Mouse (Mus musculus): ENCODE data around the gene Col17a1. TPM values are rescaled to one million over a fixed set of nuclear protein-coding genes. Genes with fewer than 3 reads are reported as not detected.

The Col17a1 gene
- polyA plus RNA-seq, 1 experiment from 2014 or later = 22.9 TPM

GRCm38 (mm10) chr19:47705080-47705771, 13.3 kb upstream of the Col17a1 start:
- no peaks in the 10 kb centered on the region for H3K36me3 ChIP-seq
- H3K27me3 ChIP-seq = no peaks in the 10 kb centered on the region
- 68% methylated on average over 13 of the region's 13 CpGs for WGBS
- H3K4me2 ChIP-seq = no peak overlapping the region
- no peak for ATAC-seq (ENCODE audit: insufficient number of reproducible peaks, insufficient read depth, low FRiP score, low TSS enrichment, low read depth)
- H3K4me3 ChIP-seq = no peak overlapping the region
- H3K4me1 ChIP-seq = no peaks in the 10 kb centered on the region
- H3K27ac ChIP-seq = no peak overlapping the region
- no peak overlapping the region for H3K9ac ChIP-seq
- H3K9me3 ChIP-seq = no peaks in the 10 kb centered on the region

- H3K4me2 ChIP-seq = no peak overlapping the region
- H3K4me3 ChIP-seq = no peak overlapping the region
- no peak overlapping the region for H3K27ac ChIP-seq
- H3K9ac ChIP-seq = no peak overlapping the region
- no peaks in the 10 kb centered on the region for H3K9me3 ChIP-seq
- no peaks in the 10 kb centered on the region for H3K27me3 ChIP-seq
- H3K4me1 ChIP-seq = peaks cover 7% of the 10 kb centered on the region
- no peaks in the 10 kb centered on the region for H3K36me3 ChIP-seq
- WGBS = 88% methylated on average over 8 of the region's 8 CpGs
- ATAC-seq (ENCODE audit: insufficient number of reproducible peaks, insufficient read depth, low FRiP score, low TSS enrichment, low read depth) = no peak
Measured at GRCm38 (mm10) chr19:47700509-47700908, 8.6 kb upstream of the Col17a1 start.

GRCm38 (mm10) chr19:47699743-47700142, 7.8 kb upstream of the Col17a1 start:
- Histone ChIP-seq H3K9ac (no peak overlapping the region), H3K4me2 (no peak overlapping the region), H3K27me3 (no peaks in the 10 kb centered on the region), H3K4me3 (no peak overlapping the region), H3K36me3 (no peaks in the 10 kb centered on the region), H3K27ac (no peak overlapping the region), H3K9me3 (no peaks in the 10 kb centered on the region), H3K4me1 (peaks cover 7% of the 10 kb centered on the region)
- 65% methylated on average over 9 of the region's 9 CpGs for WGBS
- no peak for ATAC-seq (ENCODE audit: insufficient number of reproducible peaks, insufficient read depth, low FRiP score, low TSS enrichment, low read depth)

- Histone ChIP-seq H3K4me2 (no peak overlapping the region), H3K36me3 (no peaks in the 10 kb centered on the region), H3K4me1 (peaks cover 7% of the 10 kb centered on the region), H3K27me3 (no peaks in the 10 kb centered on the region), H3K4me3 (no peak overlapping the region), H3K27ac (peak overlapping the region; percentile 11; the same call in 1 of the 2 replicates), H3K9me3 (no peaks in the 10 kb centered on the region), H3K9ac (no peak overlapping the region)
- ATAC-seq (ENCODE audit: insufficient number of reproducible peaks, insufficient read depth, low FRiP score, low TSS enrichment, low read depth) = no peak
- 49% methylated on average over 9 of the region's 9 CpGs for WGBS
Measured at GRCm38 (mm10) chr19:47698266-47698665, 6.4 kb upstream of the Col17a1 start.

- H3K4me2 ChIP-seq = no peak overlapping the region
- H3K4me3 ChIP-seq = no peak overlapping the region
- H3K9me3 ChIP-seq = no peaks in the 10 kb centered on the region
- no peaks in the 10 kb centered on the region for H3K36me3 ChIP-seq
- no peaks in the 10 kb centered on the region for H3K27me3 ChIP-seq
- 84% methylated on average over 11 of the region's 11 CpGs for WGBS
- no peak for ATAC-seq (ENCODE audit: insufficient number of reproducible peaks, insufficient read depth, low FRiP score, low TSS enrichment, low read depth)
- H3K9ac ChIP-seq = no peak overlapping the region
- H3K27ac ChIP-seq = no peak overlapping the region
- H3K4me1 ChIP-seq = peaks cover 7% of the 10 kb centered on the region
Measured at GRCm38 (mm10) chr19:47697067-47697466, 5.2 kb upstream of the Col17a1 start.

GRCm38 (mm10) chr19:47696411-47696810, 4.5 kb upstream of the Col17a1 start:
- 87% methylated on average over 8 of the region's 8 CpGs for WGBS
- no peaks in the 10 kb centered on the region for H3K9me3 ChIP-seq
- H3K9ac ChIP-seq = no peak overlapping the region
- ATAC-seq (ENCODE audit: insufficient number of reproducible peaks, insufficient read depth, low FRiP score, low TSS enrichment, low read depth) = no peak
- H3K27me3 ChIP-seq = no peaks in the 10 kb centered on the region
- no peak overlapping the region for H3K4me2 ChIP-seq
- H3K4me1 ChIP-seq = peaks cover 7% of the 10 kb centered on the region
- H3K4me3 ChIP-seq = no peak overlapping the region
- no peak overlapping the region for H3K27ac ChIP-seq
- no peaks in the 10 kb centered on the region for H3K36me3 ChIP-seq

GRCm38 (mm10) chr19:47695725-47696124, 3.8 kb upstream of the Col17a1 start:
- H3K27ac ChIP-seq = no peak overlapping the region
- no peak for ATAC-seq (ENCODE audit: insufficient number of reproducible peaks, insufficient read depth, low FRiP score, low TSS enrichment, low read depth)
- H3K27me3 ChIP-seq = no peaks in the 10 kb centered on the region
- no peak overlapping the region for H3K9ac ChIP-seq
- peaks cover 7% of the 10 kb centered on the region for H3K4me1 ChIP-seq
- no peak overlapping the region for H3K4me2 ChIP-seq
- no peaks in the 10 kb centered on the region for H3K9me3 ChIP-seq
- H3K36me3 ChIP-seq = no peaks in the 10 kb centered on the region
- no peak overlapping the region for H3K4me3 ChIP-seq
- 91% methylated on average over 6 of the region's 6 CpGs for WGBS

GRCm38 (mm10) chr19:47689592-47689991, 2.3 kb downstream of the Col17a1 start:
- ATAC-seq (ENCODE audit: insufficient number of reproducible peaks, insufficient read depth, low FRiP score, low TSS enrichment, low read depth) = no peak
- Histone ChIP-seq H3K9me3 (no peaks in the 10 kb centered on the region), H3K4me3 (no peak overlapping the region), H3K27me3 (no peaks in the 10 kb centered on the region), H3K4me2 (0 out of 2 replicates have a peak overlapping the region, but pooled peaks have one; percentile 32), H3K36me3 (no peaks in the 10 kb centered on the region), H3K27ac (no peak overlapping the region), H3K4me1 (no peaks in the 10 kb centered on the region), H3K9ac (no peak overlapping the region)
- WGBS = 87% methylated on average over 7 of the region's 7 CpGs

GRCm38 (mm10) chr19:47678675-47679074, 13.2 kb downstream of the Col17a1 start:
- no peaks in the 10 kb centered on the region for H3K9me3 ChIP-seq
- ATAC-seq (ENCODE audit: insufficient number of reproducible peaks, insufficient read depth, low FRiP score, low TSS enrichment, low read depth) = no peak

GRCm38 (mm10) chr19:47674419-47674818, 17.5 kb downstream of the Col17a1 start:
- no peaks in the 10 kb centered on the region for H3K36me3 ChIP-seq
- 41% methylated on average over 8 of the region's 8 CpGs for WGBS

More at GRCm38 (mm10) chr19:47678675-47679074, 13.2 kb downstream of the Col17a1 start:
- Histone ChIP-seq H3K4me3 (no peak overlapping the region), H3K27ac (no peak overlapping the region), H3K36me3 (no peaks in the 10 kb centered on the region), H3K27me3 (no peaks in the 10 kb centered on the region), H3K4me1 (peaks cover 14% of the 10 kb centered on the region), H3K4me2 (no peak overlapping the region), H3K9ac (no peak overlapping the region)
- WGBS = 74% methylated on average over 12 of the region's 12 CpGs

GRCm38 (mm10) chr19:47668399-47668798, 23.5 kb downstream of the Col17a1 start:
- Histone ChIP-seq H3K27me3 (no peaks in the 10 kb centered on the region), H3K27ac (no peak overlapping the region), H3K4me3 (no peak overlapping the region), H3K9ac (no peak overlapping the region), H3K4me1 (peaks cover 14% of the 10 kb centered on the region), H3K9me3 (no peaks in the 10 kb centered on the region), H3K36me3 (no peaks in the 10 kb centered on the region), H3K4me2 (no peak overlapping the region)
- ATAC-seq (ENCODE audit: insufficient number of reproducible peaks, insufficient read depth, low FRiP score, low TSS enrichment, low read depth) = no peak
- WGBS = 77% methylated on average over 9 of the region's 9 CpGs

More at GRCm38 (mm10) chr19:47674419-47674818, 17.5 kb downstream of the Col17a1 start:
- Histone ChIP-seq H3K9ac (no peak overlapping the region), H3K4me2 (no peak overlapping the region), H3K27me3 (no peaks in the 10 kb centered on the region), H3K9me3 (no peaks in the 10 kb centered on the region), H3K27ac (no peak overlapping the region), H3K4me1 (peaks cover 14% of the 10 kb centered on the region), H3K4me3 (no peak overlapping the region)
- no peak for ATAC-seq (ENCODE audit: insufficient number of reproducible peaks, insufficient read depth, low FRiP score, low TSS enrichment, low read depth)

GRCm38 (mm10) chr19:47667601-47668000, 24.3 kb downstream of the Col17a1 start:
- Histone ChIP-seq H3K27me3 (no peaks in the 10 kb centered on the region), H3K36me3 (no peaks in the 10 kb centered on the region), H3K4me2 (no peak overlapping the region), H3K4me3 (no peak overlapping the region), H3K27ac (peak overlapping the region; percentile 16; the same call in 1 of the 2 replicates), H3K4me1 (peaks cover 14% of the 10 kb centered on the region), H3K9me3 (no peaks in the 10 kb centered on the region), H3K9ac (no peak overlapping the region)
- ATAC-seq (ENCODE audit: insufficient number of reproducible peaks, insufficient read depth, low FRiP score, low TSS enrichment, low read depth) = no peak
- WGBS = 41% methylated on average over 8 of the region's 8 CpGs

Measured in embryonic facial prominence, embryonic 13.5 days (tissue).